Mouse (Mus musculus): ENCODE data around the gene Cdh16. TPM values are rescaled to one million over a fixed set of nuclear protein-coding genes. Genes with fewer than 3 reads are reported as not detected.

Gene Cdh16
- total RNA-seq, 1 experiment: not detected

GRCm38 (mm10) chr8:104602468-104603244, 21.5 kb downstream of the Cdh16 start:
- peaks cover 3% of the 10 kb centered on the region for H3K36me3 ChIP-seq (ENCODE audit: control insufficient read depth, insufficient read depth, low read length, poor library complexity, severe bottlenecking)
- TF ChIP-seq MAFK (IDR thresholded peaks at IDR 0.05; ENCODE audit: insufficient read depth, low read depth, low read length) (no peak), ZC3H11A (IDR thresholded peaks at IDR 0.05; ENCODE audit: borderline replicate concordance, low read depth, low read length) (peak; percentile 79), CHD2 (IDR thresholded peaks at IDR 0.05; ENCODE audit: low read depth, low read length) (no peak)
- H3K27ac ChIP-seq (ENCODE audit: insufficient read depth, low read depth, low read length, poor library complexity, severe bottlenecking): no peak overlapping the region; the same call in 1 of the 2 replicates
- no peaks in the 10 kb centered on the region for H3K9me3 ChIP-seq (ENCODE audit: control insufficient read depth, insufficient read depth, low read depth, low read length)
- peak overlapping the region; percentile 40 to 48; a peak in 3 of 4 replicates for H3K4me3 ChIP-seq (ENCODE audit: insufficient read depth in 1 of 2, low read depth in 1 of 2, low read length in 2 of 2, poor library complexity in 1 of 2, severe bottlenecking in 1 of 2)
- peak overlapping the region; percentile 66; the same call in 1 of the 2 replicates for H3K9ac ChIP-seq (ENCODE audit: insufficient read depth, low read depth, low read length, poor library complexity, severe bottlenecking)
- H3K4me1 ChIP-seq (ENCODE audit: control insufficient read depth in 2 of 2, insufficient read depth in 2 of 2, low read length in 2 of 2, poor library complexity in 1 of 2): peaks cover 3 to 7% of the 10 kb centered on the region in 2 experiments; a peak in 2 of 4 replicates
- in situ Hi-C loops (cut with MboI; ENCODE audit: low sequenced_read_pairs in 2 of 2, unreplicated experiment in 2 of 2): no loop called here
- peak; percentile 96 for DNase-seq (ENCODE audit: low read depth, low spot score)

- TF ChIP-seq HCFC1 (IDR thresholded peaks at IDR 0.05; ENCODE audit: borderline replicate concordance, insufficient read depth, low read length): no peak
- TF ChIP-seq ZC3H11A (IDR thresholded peaks at IDR 0.05; ENCODE audit: borderline replicate concordance, low read depth, low read length): no peak
- no peak for TF ChIP-seq ZNF384 (IDR thresholded peaks at IDR 0.05; ENCODE audit: low read depth, low read length)
- peak overlapping the region; percentile 40 to 48; a peak in 3 of 4 replicates for H3K4me3 ChIP-seq (ENCODE audit: insufficient read depth in 1 of 2, low read depth in 1 of 2, low read length in 2 of 2, poor library complexity in 1 of 2, severe bottlenecking in 1 of 2)
- H3K9me3 ChIP-seq (ENCODE audit: control insufficient read depth, insufficient read depth, low read depth, low read length): no peaks in the 10 kb centered on the region
- peak; percentile 56 for DNase-seq (ENCODE audit: low read depth, low spot score)
- peaks cover 3 to 7% of the 10 kb centered on the region in 2 experiments; a peak in 2 of 4 replicates for H3K4me1 ChIP-seq (ENCODE audit: control insufficient read depth in 2 of 2, insufficient read depth in 2 of 2, low read length in 2 of 2, poor library complexity in 1 of 2)
- H3K36me3 ChIP-seq (ENCODE audit: control insufficient read depth, insufficient read depth, low read length, poor library complexity, severe bottlenecking): peaks cover 3% of the 10 kb centered on the region
- H3K27ac ChIP-seq (ENCODE audit: insufficient read depth, low read depth, low read length, poor library complexity, severe bottlenecking): no peak overlapping the region; the same call in 1 of the 2 replicates
- in situ Hi-C loops (cut with MboI; ENCODE audit: low sequenced_read_pairs in 2 of 2, unreplicated experiment in 2 of 2): no loop called here
- H3K9ac ChIP-seq (ENCODE audit: insufficient read depth, low read depth, low read length, poor library complexity, severe bottlenecking): peak overlapping the region; percentile 72; the same call in 1 of the 2 replicates
Measured at GRCm38 (mm10) chr8:104601941-104602371, 22.2 kb downstream of the Cdh16 start.

- peak overlapping the region; percentile 72 for H3K9ac ChIP-seq (ENCODE audit: insufficient read depth, low read depth, low read length, poor library complexity, severe bottlenecking)
- in situ Hi-C loops (cut with MboI; ENCODE audit: low sequenced_read_pairs in 2 of 2, unreplicated experiment in 2 of 2): no loop called here
Measured at GRCm38 (mm10) chr8:104601386-104601785, 22.8 kb downstream of the Cdh16 start.

GRCm38 (mm10) chr8:104598496-104598895, 25.7 kb downstream of the Cdh16 start:
- in situ Hi-C loops (cut with MboI; ENCODE audit: low sequenced_read_pairs in 2 of 2, unreplicated experiment in 2 of 2): no loop called here
- no peak for DNase-seq (ENCODE audit: low read depth, low spot score)
- TF ChIP-seq MAFK (IDR thresholded peaks at IDR 0.05; ENCODE audit: insufficient read depth, low read depth, low read length) (no peak), HCFC1 (IDR thresholded peaks at IDR 0.05; ENCODE audit: borderline replicate concordance, insufficient read depth, low read length) (no peak), ZNF384 (IDR thresholded peaks at IDR 0.05; ENCODE audit: low read depth, low read length) (no peak), ZC3H11A (IDR thresholded peaks at IDR 0.05; ENCODE audit: borderline replicate concordance, low read depth, low read length) (no peak), CHD2 (IDR thresholded peaks at IDR 0.05; ENCODE audit: low read depth, low read length) (no peak)
- no peak overlapping the region for H3K27ac ChIP-seq (ENCODE audit: insufficient read depth, low read depth, low read length, poor library complexity, severe bottlenecking)
- H3K9me3 ChIP-seq (ENCODE audit: control insufficient read depth, insufficient read depth, low read depth, low read length): no peaks in the 10 kb centered on the region
- H3K36me3 ChIP-seq (ENCODE audit: control insufficient read depth, insufficient read depth, low read length, poor library complexity, severe bottlenecking): peaks cover 25% of the 10 kb centered on the region
- H3K9ac ChIP-seq (ENCODE audit: insufficient read depth, low read depth, low read length, poor library complexity, severe bottlenecking): no peak overlapping the region
- no peak overlapping the region for H3K4me3 ChIP-seq (ENCODE audit: insufficient read depth in 1 of 2, low read depth in 1 of 2, low read length in 2 of 2, poor library complexity in 1 of 2, severe bottlenecking in 1 of 2)
- peaks cover 3 to 10% of the 10 kb centered on the region in 2 experiments; a peak in 2 of 4 replicates for H3K4me1 ChIP-seq (ENCODE audit: control insufficient read depth in 2 of 2, insufficient read depth in 2 of 2, low read length in 2 of 2, poor library complexity in 1 of 2)

More at GRCm38 (mm10) chr8:104601386-104601785, 22.8 kb downstream of the Cdh16 start:
- H3K27ac ChIP-seq (ENCODE audit: insufficient read depth, low read depth, low read length, poor library complexity, severe bottlenecking): 0 out of 2 replicates have a peak overlapping the region, but pooled peaks have one; percentile 28
- TF ChIP-seq ZC3H11A (IDR thresholded peaks at IDR 0.05; ENCODE audit: borderline replicate concordance, low read depth, low read length): no peak
- TF ChIP-seq MAFK (IDR thresholded peaks at IDR 0.05; ENCODE audit: insufficient read depth, low read depth, low read length): no peak
- TF ChIP-seq HCFC1 (IDR thresholded peaks at IDR 0.05; ENCODE audit: borderline replicate concordance, insufficient read depth, low read length): no peak
- TF ChIP-seq CHD2 (IDR thresholded peaks at IDR 0.05; ENCODE audit: low read depth, low read length): no peak
- TF ChIP-seq ZNF384 (IDR thresholded peaks at IDR 0.05; ENCODE audit: low read depth, low read length): no peak
- H3K9me3 ChIP-seq (ENCODE audit: control insufficient read depth, insufficient read depth, low read depth, low read length): no peaks in the 10 kb centered on the region
- H3K4me1 ChIP-seq (ENCODE audit: control insufficient read depth in 2 of 2, insufficient read depth in 2 of 2, low read length in 2 of 2, poor library complexity in 1 of 2): peaks cover 3 to 8% of the 10 kb centered on the region in 2 experiments; a peak in 2 of 4 replicates
- H3K4me3 ChIP-seq (ENCODE audit: insufficient read depth in 1 of 2, low read depth in 1 of 2, low read length in 2 of 2, poor library complexity in 1 of 2, severe bottlenecking in 1 of 2): peak overlapping the region; percentile 17 to 44
- no peak for DNase-seq (ENCODE audit: low read depth, low spot score)
- peaks cover 5% of the 10 kb centered on the region for H3K36me3 ChIP-seq (ENCODE audit: control insufficient read depth, insufficient read depth, low read length, poor library complexity, severe bottlenecking)
